Mouse (Mus musculus) bone marrow macrophage, adult 2 months (primary cell): ENCODE results near the gene Cast.

Experiments used
- CTCF ChIP-seq: IDR thresholded peaks from 2 replicates; pipeline ENCODE4 v1.5.1; 2012; ENCODE audit warnings: low read depth, mild to moderate bottlenecking, low read length, moderate library complexity
- POLR2A ChIP-seq: IDR thresholded peaks from 2 replicates; pipeline ENCODE4 v1.6.1; 2012; ENCODE audit warnings: mild to moderate bottlenecking, low read depth, low read length, borderline replicate concordance

GRCm38 (mm10) chr13:74736396-74736795 lies 72.2 kb downstream of the Cast start:
- TF ChIP-seq POLR2A, result no peak
- no peak for TF ChIP-seq CTCF
